Mouse (Mus musculus) frontal cortex, postnatal 25 days (tissue): ENCODE data around the gene Rnf123.

Experiments
- DNase-seq, 2 experiments: peaks; one replicate each; pipeline ENCODE4 v3.0.0; 2022; ENCODE audit warnings: low spot score in 2 of 2

Gene Rnf123

GRCm38 (mm10) chr9:108082988-108083431 lies at the start of gene Rnf123:
TSS of gene Rnf123 (minus strand) at chr9:108083346.
- no peak for DNase-seq

- no peak for DNase-seq
These were observed 49.2 kb upstream of the Rnf123 start for GRCm38 (mm10) chr9:108132373-108132772.

- DNase-seq = no peak
These were observed 48.4 kb upstream of the Rnf123 start for GRCm38 (mm10) chr9:108131502-108131901.

GRCm38 (mm10) chr9:108129042-108129948 lies 46.1 kb upstream of the Rnf123 start:
- DNase-seq = no peak

- no peak for DNase-seq
These were observed 45.1 kb upstream of the Rnf123 start for GRCm38 (mm10) chr9:108128248-108128647.

- DNase-seq = no peak
These were observed 43.5 kb upstream of the Rnf123 start for GRCm38 (mm10) chr9:108126436-108127180.

GRCm38 (mm10) chr9:108125731-108126130 lies 42.6 kb upstream of the Rnf123 start:
- no peak for DNase-seq

- no peak for DNase-seq
These were observed 40.8 kb upstream of the Rnf123 start for GRCm38 (mm10) chr9:108123916-108124315.

GRCm38 (mm10) chr9:108121170-108121969 lies 38.2 kb upstream of the Rnf123 start:
- no peak for DNase-seq

GRCm38 (mm10) chr9:108120671-108121070 lies 37.5 kb upstream of the Rnf123 start:
- no peak for DNase-seq

- no peak for DNase-seq
These were observed 36.8 kb upstream of the Rnf123 start for GRCm38 (mm10) chr9:108119891-108120411.

GRCm38 (mm10) chr9:108117143-108117542 lies 34.0 kb upstream of the Rnf123 start:
- DNase-seq = no peak

- no peak for DNase-seq
These were observed 32.3 kb upstream of the Rnf123 start for GRCm38 (mm10) chr9:108115290-108116077.

GRCm38 (mm10) chr9:108112719-108113340 lies 29.7 kb upstream of the Rnf123 start:
- no peak for DNase-seq

- no peak for DNase-seq
These were observed 28.5 kb upstream of the Rnf123 start for GRCm38 (mm10) chr9:108111593-108112121.

GRCm38 (mm10) chr9:108111101-108111592 lies 28.0 kb upstream of the Rnf123 start:
- no peak for DNase-seq

- DNase-seq = no peak
These were observed 27.0 kb upstream of the Rnf123 start for GRCm38 (mm10) chr9:108110160-108110559.

- no peak for DNase-seq
These were observed 24.7 kb upstream of the Rnf123 start for GRCm38 (mm10) chr9:108107867-108108266.

- no peak for DNase-seq
These were observed 22.9 kb upstream of the Rnf123 start for GRCm38 (mm10) chr9:108106090-108106489.

GRCm38 (mm10) chr9:108105549-108105863 lies 22.4 kb upstream of the Rnf123 start:
- no peak for DNase-seq
